Mouse (Mus musculus) lung, adult 2 months (tissue): ENCODE measurements around the gene Ep400.

Experiments used
- CTCF ChIP-seq: fragments of 200-500 bp; IDR thresholded peaks from 2 replicates; pipeline ENCODE4 v1.5.1; 2011; ENCODE audit warnings: mild to moderate bottlenecking, low read length, control low read depth; ENCODE audit not compliant: insufficient read depth
- POLR2A ChIP-seq: fragments of 200-500 bp; IDR thresholded peaks from 2 replicates; pipeline ENCODE4 v1.6.1; 2011; ENCODE audit warnings: low read depth, mild to moderate bottlenecking, control low read depth, low read length, borderline replicate concordance; ENCODE audit errors: extremely low read depth

GRCm38 (mm10) chr5:110802809-110803208 is 32.3 kb upstream of the Ep400 start:
- TF ChIP-seq POLR2A (no peak), CTCF (no peak)
